Mouse (Mus musculus): ENCODE results near the gene 1110059E24Rik.
"Not testable (repeated sequence)": the region's sequence is repeated elsewhere in the genome, so short reads cannot be mapped to it uniquely, and the experiment has no call there.

1110059E24Rik gene

DNA sequence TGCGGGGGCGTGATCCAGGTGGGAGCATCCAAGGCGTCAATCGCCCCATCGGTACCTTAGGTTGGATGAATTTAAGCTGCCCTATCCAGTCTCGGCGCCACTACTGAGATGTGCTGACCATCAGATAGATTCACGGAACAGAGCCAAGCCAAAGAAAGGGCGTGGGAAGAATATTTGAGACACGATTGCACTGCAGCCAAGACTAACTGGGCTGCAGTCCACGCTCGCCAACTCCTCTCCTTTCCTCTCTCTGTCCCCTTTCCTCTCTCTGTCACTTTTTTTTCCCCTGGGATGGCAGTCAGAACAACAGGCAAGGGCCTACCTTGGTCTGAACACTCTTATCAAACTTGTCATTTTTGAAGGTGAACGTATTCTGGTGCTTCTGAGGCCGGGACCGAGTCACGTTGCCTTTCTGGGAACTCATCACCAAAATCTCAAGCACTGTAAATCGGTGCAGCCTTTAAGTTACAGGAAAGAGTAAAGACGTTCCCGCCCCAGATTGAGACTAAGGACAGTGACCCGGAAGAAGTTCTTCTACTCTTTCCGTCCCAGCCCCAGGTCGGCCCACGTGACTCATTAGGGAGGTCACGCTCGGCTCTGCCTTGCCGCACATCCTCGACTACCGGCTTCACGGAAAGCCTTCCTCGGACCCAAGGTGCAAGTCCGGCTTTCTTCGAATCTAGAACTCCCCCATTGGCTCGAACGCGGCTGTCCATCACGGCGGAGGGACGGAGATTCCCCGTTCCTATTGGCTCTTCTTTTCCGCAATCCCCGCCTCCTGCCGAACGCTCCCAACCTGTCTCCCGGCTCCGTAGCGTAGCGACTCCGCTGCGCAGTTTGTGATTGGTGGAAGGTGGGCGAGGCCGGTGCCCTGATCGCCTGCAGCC lies at the start of gene 1110059E24Rik:
Gene 1110059E24Rik (minus strand): TSS at position 692 of the 887 bp plus-strand sequence.
- peak; percentile 99 for DNase-seq

DNA sequence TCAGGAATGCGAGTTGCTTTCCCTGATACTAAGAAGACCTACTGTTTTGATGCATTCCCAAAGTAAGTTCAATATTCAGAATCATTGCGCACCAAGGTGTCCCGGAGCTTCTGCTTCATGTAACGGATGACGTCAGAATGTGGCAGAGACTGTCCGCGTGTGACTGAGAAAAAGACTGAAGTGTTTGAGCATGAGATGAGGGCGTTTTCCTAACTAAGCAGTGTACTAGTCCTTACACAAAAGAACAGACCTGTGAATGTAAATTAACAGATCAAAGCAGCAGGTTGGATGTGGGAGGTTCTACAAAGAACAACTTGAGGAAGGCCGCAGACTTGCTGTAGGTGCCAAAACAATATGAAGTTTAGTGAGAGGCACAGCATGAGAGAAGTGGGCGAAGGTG lies 28.2 kb upstream of the 1110059E24Rik start:
- DNase-seq, result no peak

GRCm38 (mm10) chr19:21680091-21680490 lies 27.3 kb upstream of the 1110059E24Rik start:
- DNase-seq, result no peak

DNA sequence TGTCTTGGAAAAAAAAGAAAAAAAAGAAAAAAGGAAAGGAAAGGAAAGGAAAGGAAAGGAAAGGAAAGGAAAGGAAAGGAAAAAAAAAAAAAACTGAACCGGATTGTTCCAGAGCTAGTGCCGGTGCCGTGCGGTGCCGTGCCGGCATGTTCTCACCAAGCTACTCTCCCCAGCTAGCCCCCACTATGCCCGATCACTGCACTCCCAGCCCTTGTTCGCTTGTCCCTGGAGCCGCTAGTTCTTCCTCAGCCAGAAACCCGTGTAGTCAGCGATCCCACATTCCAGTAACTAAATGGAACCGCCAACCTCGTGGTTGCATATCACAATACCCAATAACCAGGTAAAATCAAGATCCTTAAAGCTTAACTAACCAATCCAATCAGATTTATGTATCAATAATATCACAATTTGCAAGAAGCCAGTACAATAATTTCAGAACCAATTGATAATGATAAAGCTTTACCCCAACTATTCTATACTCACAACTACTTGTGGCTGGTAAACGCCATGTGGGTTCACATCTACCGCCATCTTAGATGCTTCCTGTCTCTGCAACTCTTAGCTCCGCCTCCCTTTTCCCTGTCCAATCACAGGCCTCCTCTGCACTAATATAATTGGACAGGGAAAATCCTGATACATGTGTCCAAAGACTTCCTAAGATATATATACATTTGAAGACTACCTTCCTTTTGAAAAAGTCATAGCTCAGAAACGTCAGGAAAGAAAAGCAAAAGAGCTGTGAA lies 21.7 kb upstream of the 1110059E24Rik start:
- no peak for DNase-seq

GRCm38 (mm10) chr19:21669650-21670049 lies 16.9 kb upstream of the 1110059E24Rik start:
- DNase-seq, result no peak

- DNase-seq, result no peak
Observed at GRCm38 (mm10) chr19:21663756-21664456, 11.1 kb upstream of the 1110059E24Rik start.

DNA sequence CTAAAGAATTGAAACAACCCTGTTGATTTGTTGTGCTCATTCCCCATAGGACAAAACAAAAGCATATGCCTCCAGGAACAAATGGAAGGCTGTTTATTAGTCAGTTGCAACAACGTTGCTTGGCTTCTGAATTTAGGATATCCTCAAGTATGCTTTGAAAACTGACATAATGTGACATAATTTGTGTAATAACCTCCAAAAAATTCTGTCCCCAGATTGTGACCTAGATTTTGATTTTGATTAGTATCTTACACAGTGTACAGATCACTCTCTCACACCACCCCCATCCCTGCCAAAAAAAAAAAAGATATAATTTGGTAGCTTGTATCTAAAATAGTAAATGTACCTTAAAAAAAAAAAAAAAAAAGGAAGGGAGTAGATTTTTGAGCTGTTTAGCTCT lies 8.0 kb upstream of the 1110059E24Rik start:
- no peak for DNase-seq

- no peak for DNase-seq
Observed at GRCm38 (mm10) chr19:21654788-21655187, 2.0 kb upstream of the 1110059E24Rik start.

DNA sequence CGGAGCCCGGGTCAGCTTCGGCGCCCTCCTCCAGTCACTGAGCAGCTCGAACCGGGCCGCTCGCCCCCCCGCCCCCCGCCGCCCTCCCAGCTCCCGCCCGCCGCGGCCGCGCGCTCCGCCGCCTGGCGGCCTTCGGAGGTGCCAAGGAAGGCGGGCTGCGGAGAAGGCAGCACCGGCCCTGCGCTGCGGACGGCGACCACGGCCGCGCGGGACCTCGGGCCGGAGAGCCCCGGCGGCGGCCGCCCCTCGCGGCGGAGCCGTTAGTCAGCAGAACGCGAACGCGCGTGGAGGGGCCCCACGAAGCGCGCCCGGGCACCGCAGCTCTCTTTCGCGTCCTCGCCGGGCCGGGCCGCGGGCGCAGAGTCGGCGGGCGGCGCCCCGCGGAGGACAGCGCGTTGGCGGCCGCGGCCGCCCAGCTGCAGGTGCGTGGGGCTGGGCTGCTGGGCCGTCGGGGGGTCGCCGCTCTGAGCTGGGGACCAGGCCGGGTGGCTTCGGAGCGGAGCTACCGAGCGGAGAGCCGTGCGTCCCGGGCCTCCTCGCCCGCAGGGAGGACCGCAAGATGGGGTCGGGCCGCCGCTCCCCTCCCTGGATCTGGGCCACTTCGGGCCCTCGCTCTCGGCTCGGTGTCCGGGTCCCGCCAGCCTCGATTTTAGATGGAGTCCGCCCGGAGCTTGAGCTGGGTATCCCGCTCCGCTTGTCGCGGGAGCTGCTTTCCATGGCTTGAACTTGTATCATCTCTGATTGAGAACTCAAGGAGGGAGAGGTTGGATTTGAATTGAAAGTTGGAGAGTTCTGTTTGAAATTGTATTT lies 601 bp upstream of the 1110059E24Rik start, which contains the start of gene Abhd17b:
Gene Abhd17b (plus strand): TSS at position 14 of the 810 bp plus-strand sequence.
- DNase-seq, result peak; percentile 72

- DNase-seq, result no peak
Observed at GRCm38 (mm10) chr19:21651664-21652063, 1.1 kb downstream of the 1110059E24Rik start.

- DNase-seq, result no peak
Observed at GRCm38 (mm10) chr19:21646142-21646541, 6.6 kb downstream of the 1110059E24Rik start.

- no peak for DNase-seq
Observed at GRCm38 (mm10) chr19:21645301-21645700, 7.5 kb downstream of the 1110059E24Rik start.

GRCm38 (mm10) chr19:21643935-21644334 lies 8.8 kb downstream of the 1110059E24Rik start:
- no peak for DNase-seq

GRCm38 (mm10) chr19:21637672-21638071 lies 15.1 kb downstream of the 1110059E24Rik start:
- DNase-seq, result no peak

DNA sequence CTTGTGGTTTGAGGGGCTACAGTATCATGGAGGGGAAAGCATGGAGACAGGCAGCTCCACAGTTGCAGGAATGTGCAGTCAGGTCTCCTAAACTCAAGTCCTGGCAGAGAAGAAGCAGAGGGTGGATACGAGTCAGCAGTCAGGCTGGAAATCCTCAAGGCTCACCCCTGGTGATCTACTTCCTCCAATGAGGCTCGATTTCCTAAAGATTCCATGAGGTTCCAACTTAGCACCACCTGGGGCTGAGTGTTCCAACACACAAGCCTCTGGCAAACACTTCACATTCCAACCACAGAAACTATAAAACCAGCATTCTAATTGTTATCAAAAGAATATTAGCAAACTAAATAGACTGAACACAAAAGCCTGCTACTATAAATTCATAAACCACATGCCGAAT lies 15.9 kb downstream of the 1110059E24Rik start:
- DNase-seq, result no peak

GRCm38 (mm10) chr19:21635406-21635805 lies 17.4 kb downstream of the 1110059E24Rik start:
- no peak for DNase-seq

- no peak for DNase-seq
Observed at GRCm38 (mm10) chr19:21630656-21631331, 22.0 kb downstream of the 1110059E24Rik start.

DNA sequence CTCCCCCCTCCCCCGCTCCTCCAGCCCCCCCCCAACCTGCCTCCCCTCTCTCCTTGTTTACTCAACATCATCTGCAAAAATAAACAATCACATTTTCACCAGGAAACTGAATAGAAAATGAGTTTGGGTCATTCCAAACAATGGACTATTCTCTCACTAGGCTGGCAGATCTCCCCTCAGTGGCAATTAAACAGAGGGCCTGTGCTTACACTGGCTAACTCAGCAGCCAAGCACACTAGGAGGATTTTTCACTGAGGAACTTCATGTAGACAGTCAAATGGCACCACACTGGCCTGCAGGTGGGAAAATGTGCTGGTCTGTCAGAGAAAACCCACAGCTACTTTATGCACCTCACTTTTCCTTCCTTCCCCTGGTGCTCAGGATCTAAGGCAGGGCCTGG lies 23.3 kb downstream of the 1110059E24Rik start:
- no peak for DNase-seq

GRCm38 (mm10) chr19:21629030-21629429 lies 23.7 kb downstream of the 1110059E24Rik start:
- DNase-seq, result no peak

- DNase-seq, result not testable (repeated sequence)
Observed at GRCm38 (mm10) chr19:21628440-21628839, 24.3 kb downstream of the 1110059E24Rik start.

DNA sequence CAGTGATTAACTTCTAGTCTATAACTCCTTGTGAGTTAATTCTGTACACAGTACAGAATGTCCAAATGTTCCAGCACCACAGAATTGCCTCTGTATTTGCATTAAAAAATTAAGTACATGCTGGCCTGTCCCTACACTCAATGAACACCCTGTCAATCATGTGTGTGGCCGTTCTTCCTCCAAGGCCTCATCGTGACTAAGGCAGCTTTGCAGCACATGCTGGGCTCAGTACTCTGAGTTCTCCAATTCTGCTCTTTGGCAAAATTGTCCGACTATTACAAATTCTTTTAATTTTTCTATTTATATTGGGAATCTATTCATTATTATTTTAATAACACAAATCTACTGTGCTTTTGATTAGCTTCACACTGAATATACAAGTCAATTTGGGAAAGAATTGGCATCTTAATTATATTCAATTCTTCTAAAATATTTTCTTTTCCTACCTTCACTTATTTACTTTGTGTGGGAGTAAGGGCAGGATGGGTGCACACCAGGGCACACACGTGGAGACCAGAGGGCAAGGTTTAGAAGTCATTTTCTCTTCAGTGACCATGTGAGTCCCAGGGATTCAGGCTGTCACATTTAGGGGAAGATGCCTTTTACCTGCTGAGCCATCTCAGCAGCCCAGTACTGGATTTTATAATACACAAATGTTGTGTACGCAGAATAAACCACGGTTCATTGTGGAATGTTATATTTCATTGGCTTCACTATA lies 26.3 kb downstream of the 1110059E24Rik start:
- DNase-seq, result no peak
